Mouse (Mus musculus): ENCODE data around the gene Ube2q2. TPM values are rescaled to one million over a fixed set of nuclear protein-coding genes. Genes with fewer than 3 reads are reported as not detected.

Ube2q2 gene
- total RNA-seq, 2 experiments from 2014 or later: 29.5 to 30.9 TPM

Other genes with a start within 250 kb of the Ube2q2 start
- gene Hykk, start 231.6 kb upstream of the Ube2q2 start, total RNA-seq (2021): 1 to 10 TPM; 1.5 to 2.1 TPM
- 100 to 1,000 TPM; 157 to 162 TPM for gene Psma4, start 198.1 kb upstream of the Ube2q2 start, total RNA-seq (2021)
- not detected for gene AY074887, start 197.9 kb upstream of the Ube2q2 start, total RNA-seq (2021)
- not detected for gene Chrna5, start 168.0 kb upstream of the Ube2q2 start, total RNA-seq (2021)
- gene Chrna3, start 122.3 kb upstream of the Ube2q2 start, total RNA-seq (2021): not detected
- not detected for gene Chrnb4, start 100.1 kb upstream of the Ube2q2 start, total RNA-seq (2021)
- gene Fbxo22, start 60.1 kb downstream of the Ube2q2 start, total RNA-seq (2021): 10 to 100 TPM; 29.4 to 35.3 TPM
- 1 to 10 TPM; 1.5 to 3.4 TPM for gene Nrg4, start 178.0 kb downstream of the Ube2q2 start, total RNA-seq (2021)
- under 1 TPM; 0.72 to 0.82 TPM for gene Tmem266, start 178.1 kb downstream of the Ube2q2 start, total RNA-seq (2021)

Measured in heart, postnatal 10 days (tissue).